Mouse (Mus musculus) monocyte, adult 5-6 weeks (primary cell): ENCODE measurements around the gene Ptpro. TPM values are rescaled to one million over a fixed set of nuclear protein-coding genes. Genes with fewer than 3 reads are reported as not detected.

ENCODE experiments used
- ATAC-seq: fragments of 153-309, 156-312 bp; replicated peaks from 2 replicates; pipeline ENCODE4 v1.8.0; 2017; ENCODE audit warnings: mild to moderate bottlenecking; ENCODE audit not compliant: low TSS enrichment, insufficient number of reproducible peaks, severe bottlenecking, poor library complexity, low FRiP score
- total RNA-seq: library from RNA; stranded (forward); fragments of 200-1000, 200-491, 200-594 nt; gene quantifications from 3 replicates; pipeline ENCODE4 v1.2.3, GENCODE M21; 2017

Gene Ptpro
- total RNA-seq, 1 experiment from 2014 or later, result 157 TPM

DNA sequence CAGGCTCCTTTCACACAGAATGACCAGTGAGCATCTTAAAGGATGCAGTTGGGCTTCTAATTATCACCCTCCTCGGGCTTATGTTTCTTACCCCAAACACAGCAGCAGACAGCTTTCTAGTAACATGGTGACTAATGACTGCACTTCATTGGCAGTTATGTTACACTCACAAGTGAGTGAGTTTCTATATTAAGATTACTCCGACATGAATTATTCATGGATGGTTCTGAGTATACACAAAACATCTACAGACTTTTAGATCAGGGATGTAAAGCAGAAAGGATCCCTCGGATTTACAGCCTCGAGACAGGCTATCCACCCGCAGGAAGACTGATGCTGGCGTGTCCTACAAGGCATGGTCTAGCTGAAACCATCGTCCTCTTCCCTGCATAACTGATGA, 230.8 kb downstream of the Ptpro start:
- no peak for ATAC-seq

- ATAC-seq, result no peak
Observed at GRCm38 (mm10) chr6:137487443-137487842, 235.3 kb downstream of the Ptpro start.

- ATAC-seq, result no peak
Observed at GRCm38 (mm10) chr6:137490115-137490514, 238.0 kb downstream of the Ptpro start.

DNA sequence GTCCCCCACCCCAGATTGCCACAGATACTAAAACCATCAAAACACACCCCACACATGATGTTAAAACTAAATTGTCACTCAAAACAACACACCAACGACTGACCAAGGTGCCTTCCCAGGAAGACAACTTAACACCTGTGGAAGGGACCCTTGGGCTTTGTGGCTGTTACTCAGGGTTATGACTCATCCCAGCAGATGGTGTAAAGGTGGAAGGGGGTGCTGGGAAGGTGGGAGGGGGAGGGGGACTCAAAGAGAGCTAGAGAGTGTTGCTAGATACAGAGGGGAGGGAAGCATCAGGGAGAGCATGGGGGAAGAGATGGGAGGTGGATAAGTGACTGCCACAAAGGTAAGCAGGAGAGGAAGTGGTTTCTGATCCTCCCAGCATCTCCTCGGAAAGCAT, 239.5 kb downstream of the Ptpro start:
- ATAC-seq, result no peak

DNA sequence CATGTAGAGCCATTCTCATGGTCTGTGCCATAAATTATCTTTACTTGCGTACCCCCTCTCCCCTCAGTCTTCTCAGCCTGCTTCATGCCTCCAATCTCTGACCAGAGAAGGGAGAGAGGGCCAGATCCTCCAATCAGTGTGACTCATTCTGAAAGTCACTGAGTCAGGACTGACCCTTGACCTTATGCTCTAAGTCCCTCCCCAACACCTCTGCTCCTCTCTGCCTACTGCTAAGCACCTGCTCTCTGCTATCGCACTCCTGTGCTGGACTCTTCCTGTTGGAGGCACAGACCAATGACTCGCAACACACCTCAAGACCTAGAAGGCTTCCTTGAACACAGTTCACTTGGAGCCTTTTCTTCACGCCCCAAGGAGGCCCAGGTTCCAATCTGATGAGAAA, 240.5 kb downstream of the Ptpro start:
- no peak for ATAC-seq

DNA sequence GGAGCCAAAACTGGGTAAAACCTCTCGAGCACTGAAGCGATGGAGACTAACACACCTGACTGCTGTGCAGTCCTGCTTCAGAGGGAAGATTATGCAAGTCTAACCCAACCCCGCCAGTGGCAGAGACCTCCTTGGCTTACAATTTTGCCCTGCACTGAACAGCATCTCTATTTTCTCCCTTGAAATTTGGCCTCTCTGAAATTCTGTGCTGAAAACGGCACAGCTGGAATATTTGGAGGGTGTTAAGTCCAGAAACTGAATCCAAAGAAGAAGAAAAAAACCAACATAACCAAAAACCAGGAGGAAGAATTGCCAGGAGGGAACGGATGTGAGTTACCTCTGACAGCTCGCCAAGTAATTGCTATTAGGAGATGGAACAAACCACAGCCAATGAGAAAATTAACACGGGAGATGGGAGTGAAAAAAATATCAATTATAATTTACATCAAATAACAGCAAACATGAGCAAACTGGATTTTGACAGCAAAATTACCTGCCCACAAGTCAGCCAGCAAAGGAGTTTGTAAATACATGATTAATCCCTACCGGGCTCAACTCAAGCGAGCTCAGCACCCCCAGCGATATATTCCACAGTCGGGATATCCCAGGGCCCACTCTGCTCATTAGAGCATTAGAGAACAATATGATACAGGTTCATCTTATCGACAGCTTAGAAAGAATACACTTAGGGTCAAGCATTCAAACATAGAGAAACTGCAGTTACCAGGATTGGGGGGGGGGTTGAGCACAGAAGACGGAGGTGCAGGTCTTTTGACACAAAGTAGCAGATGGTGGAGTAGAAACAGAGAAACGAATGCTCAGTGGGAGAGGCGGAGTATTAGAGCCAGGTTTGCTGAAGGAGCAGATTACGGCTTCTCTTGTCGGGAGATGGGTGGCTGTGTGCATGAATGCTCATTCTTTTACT, 241.4 kb downstream of the Ptpro start:
- ATAC-seq, result no peak

DNA sequence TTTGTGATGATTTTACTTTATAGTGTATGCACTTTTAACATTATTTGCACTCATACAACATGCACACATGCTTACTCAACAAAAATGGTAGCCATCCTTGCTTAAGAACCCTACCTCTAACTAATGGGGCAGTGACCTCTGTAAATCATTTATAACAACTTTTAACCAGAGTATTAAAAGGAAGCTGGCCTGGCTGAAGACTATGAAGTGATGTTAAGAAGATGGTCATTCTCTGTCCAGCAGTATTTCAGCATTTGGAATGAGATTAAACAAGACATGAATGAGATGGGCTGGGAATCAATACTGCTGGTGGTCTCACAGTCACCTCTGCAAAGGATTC, 242.0 kb downstream of the Ptpro start:
- no peak for ATAC-seq

- ATAC-seq, result no peak
Observed at GRCm38 (mm10) chr6:137494801-137495200, 242.7 kb downstream of the Ptpro start.

DNA sequence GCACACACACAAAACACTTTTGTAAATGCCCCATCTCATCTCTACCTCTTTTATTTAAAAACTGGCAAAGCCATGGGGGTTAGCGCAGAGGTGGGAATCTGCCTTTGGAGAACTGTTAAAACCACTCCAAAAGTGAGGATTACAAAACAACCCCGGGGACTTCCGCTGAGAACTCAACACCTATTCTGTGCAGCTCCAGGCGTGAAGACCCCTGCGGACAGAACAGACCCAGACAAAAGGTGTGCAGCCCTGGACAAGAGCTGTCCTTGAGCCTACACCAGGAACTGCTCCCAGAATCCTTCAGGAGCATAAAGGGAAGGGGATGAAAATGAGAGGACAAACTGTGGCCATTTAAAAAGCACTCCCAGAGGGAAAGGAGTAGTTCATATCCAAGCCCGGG, 243.1 kb downstream of the Ptpro start:
- no peak for ATAC-seq

GRCm38 (mm10) chr6:137496562-137496961, 244.4 kb downstream of the Ptpro start:
- peak; percentile 40; the same call in 1 of the 2 replicates for ATAC-seq

DNA sequence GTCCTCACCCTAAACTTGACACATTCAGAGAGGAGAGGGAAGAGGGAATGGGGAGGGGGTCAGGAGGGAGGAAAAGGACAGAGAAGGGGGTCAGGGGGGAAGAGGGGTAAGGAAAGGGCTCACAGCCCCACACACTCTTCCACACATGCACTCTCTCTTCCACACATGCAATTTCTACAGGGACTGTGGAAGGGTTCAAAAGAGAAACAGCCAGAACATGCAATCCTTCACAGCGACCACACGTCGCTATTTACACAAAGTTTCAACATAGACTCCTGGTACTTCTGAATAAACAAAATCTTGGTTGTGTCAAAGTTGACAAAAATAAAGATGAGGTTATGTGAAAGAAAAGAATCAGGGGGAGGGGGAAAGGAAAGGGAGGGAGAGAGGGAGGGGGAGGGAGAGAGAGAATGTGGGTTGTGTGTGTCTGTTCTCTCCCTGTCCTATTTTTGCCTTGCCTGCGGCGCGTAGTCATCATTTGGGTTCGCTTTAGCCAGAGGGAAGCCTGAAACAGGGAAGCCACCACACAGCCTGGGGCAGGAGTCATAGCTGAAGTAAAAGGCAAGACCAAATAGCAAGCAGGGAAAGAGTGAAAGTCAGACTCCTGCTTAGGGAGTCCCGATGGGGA, 245.2 kb downstream of the Ptpro start:
- no peak for ATAC-seq

GRCm38 (mm10) chr6:137498781-137499180, 246.7 kb downstream of the Ptpro start:
- ATAC-seq, result no peak

- no peak for ATAC-seq
Observed at GRCm38 (mm10) chr6:137503009-137503408, 250.9 kb downstream of the Ptpro start.

GRCm38 (mm10) chr6:137503462-137503861, 251.3 kb downstream of the Ptpro start:
- no peak for ATAC-seq

DNA sequence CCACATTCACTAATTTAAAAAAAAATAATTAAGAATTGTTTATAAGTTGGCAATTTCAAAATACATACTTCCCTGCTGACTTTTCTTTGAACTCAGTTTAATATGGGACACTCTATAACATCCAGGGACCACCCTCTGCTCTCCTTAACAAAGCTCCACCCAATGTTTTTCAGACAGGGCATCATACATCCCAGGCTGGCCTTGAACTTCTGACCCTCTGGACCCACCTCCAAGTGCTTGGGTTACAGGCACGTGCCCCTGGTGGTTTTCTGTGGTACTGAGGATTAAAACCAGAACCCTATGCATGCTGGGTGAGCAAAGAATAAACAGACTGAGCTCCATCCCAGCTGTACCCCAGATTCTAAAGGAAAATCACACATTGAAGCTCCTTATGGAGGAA, 251.9 kb downstream of the Ptpro start:
- ATAC-seq, result no peak

GRCm38 (mm10) chr6:137505555-137506227, 253.6 kb downstream of the Ptpro start:
- no peak for ATAC-seq

- no peak for ATAC-seq
Observed at GRCm38 (mm10) chr6:137506563-137506962, 254.4 kb downstream of the Ptpro start.

DNA sequence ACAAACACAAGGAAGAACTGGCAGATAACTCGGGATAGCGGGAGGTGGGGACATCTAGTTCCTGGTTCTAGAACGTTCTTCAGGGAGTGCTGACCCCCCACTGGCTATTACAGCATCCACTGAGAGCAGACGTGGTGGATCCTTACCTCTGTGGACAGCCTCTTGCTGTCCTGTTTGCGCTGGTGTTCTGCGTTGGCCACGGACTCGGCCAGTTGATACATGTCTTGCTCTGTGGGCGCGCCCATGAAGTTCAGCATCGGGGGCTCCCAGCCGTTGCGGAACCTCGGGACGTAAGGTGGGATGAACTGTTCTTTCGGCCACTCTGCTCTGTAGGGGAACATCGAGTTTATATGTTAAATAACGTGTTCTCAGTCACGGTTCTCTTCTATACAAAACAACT, 256.8 kb downstream of the Ptpro start:
- no peak for ATAC-seq

DNA sequence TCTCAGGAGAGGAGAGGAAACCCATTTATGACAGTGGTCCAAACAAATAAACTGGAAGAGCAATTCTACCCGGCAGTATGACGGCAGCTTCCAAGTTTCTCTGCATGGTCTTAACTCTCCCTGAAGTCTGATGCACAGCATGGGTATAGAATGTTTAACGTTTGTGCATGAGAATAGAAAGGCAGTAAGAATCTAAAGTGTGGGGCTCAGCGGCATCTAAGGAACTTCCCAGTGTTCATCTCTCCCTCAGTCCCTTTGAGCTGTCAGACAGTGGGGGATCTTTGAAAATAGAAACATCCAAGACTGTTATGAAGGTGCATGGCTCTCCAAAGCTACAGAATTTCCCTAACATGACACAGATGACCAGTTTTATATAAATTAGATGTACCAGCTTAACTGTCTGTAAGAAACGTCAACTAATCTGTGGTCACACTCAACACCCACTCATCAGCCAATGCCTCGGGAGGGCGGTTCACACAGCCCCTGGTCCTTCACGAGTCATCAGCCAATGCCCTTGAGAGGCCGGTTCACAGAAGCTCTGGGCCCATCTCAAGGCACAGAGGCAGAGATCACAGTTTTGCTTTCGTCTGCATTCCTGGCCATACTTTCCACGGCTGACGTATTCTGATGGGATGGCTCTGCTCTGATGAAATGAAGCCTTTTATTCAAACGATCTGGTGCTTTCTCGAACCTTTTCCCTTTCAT, 257.4 kb downstream of the Ptpro start:
- no peak for ATAC-seq
